Mouse (Mus musculus) forebrain, embryonic 16.5 days (tissue): ENCODE measurements around the gene Sult1a1. TPM values are rescaled to one million over a fixed set of nuclear protein-coding genes. Genes with fewer than 3 reads are reported as not detected.

ENCODE experiments used
- ATAC-seq: fragments of 200-750 bp; cut with Nextera tagmentation; 2 replicates; pipeline ENCODE4 v1.8.0; 2017; ENCODE audit warnings: mild to moderate bottlenecking, moderate library complexity
- H3K27ac ChIP-seq: fragments of 300-500 bp; sonication (generic); 2 replicates; pipeline ENCODE4 v1.5.1; 2014; ENCODE audit warnings: low read length, control low read depth
- H3K27me3 ChIP-seq: fragments of 300-500 bp; sonication (generic); replicated peaks from 2 replicates; pipeline ENCODE4 v1.6.1; 2014; ENCODE audit warnings: low read length; ENCODE audit not compliant: control insufficient read depth, insufficient read depth
- H3K36me3 ChIP-seq: fragments of 300-500 bp; sonication (generic); 2 replicates; pipeline ENCODE4 v1.6.1; 2014; ENCODE audit not compliant: control insufficient read depth, insufficient read depth
- H3K4me1 ChIP-seq: fragments of 300-500 bp; sonication (generic); replicated peaks from 2 replicates; pipeline ENCODE4 v1.6.1; 2014; ENCODE audit warnings: low read length; ENCODE audit not compliant: control insufficient read depth, insufficient read depth
- H3K4me2 ChIP-seq: fragments of 300-500 bp; sonication (generic); 2 replicates; pipeline ENCODE4 v1.6.1; 2014; ENCODE audit warnings: mild to moderate bottlenecking, low read length, control low read depth
- H3K4me3 ChIP-seq: fragments of 300-500 bp; sonication (generic); replicated peaks from 2 replicates; pipeline ENCODE4 v1.5.1; 2014; ENCODE audit warnings: mild to moderate bottlenecking, low read length, control low read depth
- H3K9ac ChIP-seq: fragments of 300-500 bp; sonication (generic); replicated peaks from 2 replicates; pipeline ENCODE4 v1.6.1; 2014; ENCODE audit warnings: low read depth, low read length, control low read depth
- H3K9me3 ChIP-seq: fragments of 300-500 bp; sonication (generic); 2 replicates; pipeline ENCODE4 v1.6.1; 2016; ENCODE audit warnings: low read length; ENCODE audit not compliant: control insufficient read depth
- WGBS: fragments of 180-500 bp; shearing (Covaris S2); extraction: QIAGEN DNeasy Blood & Tissue Kit; methylation state at CpG from one replicate; pipeline ENCODE4 v1.1.7; 2014; 5-methylcytosine and 5-hydroxymethylcytosine counted together
- polyA plus RNA-seq: library from polyadenylated mRNA; unstranded; fragments of >200 nt; fragmentation: Nextera tagmentation; extraction: Ambion mirVana; gene quantifications from 2 replicates; pipeline ENCODE4 v1.2.1, GENCODE M21; 2015

Gene Sult1a1
- polyA plus RNA-seq, 1 experiment from 2014 or later: 4.3 TPM

DNA sequence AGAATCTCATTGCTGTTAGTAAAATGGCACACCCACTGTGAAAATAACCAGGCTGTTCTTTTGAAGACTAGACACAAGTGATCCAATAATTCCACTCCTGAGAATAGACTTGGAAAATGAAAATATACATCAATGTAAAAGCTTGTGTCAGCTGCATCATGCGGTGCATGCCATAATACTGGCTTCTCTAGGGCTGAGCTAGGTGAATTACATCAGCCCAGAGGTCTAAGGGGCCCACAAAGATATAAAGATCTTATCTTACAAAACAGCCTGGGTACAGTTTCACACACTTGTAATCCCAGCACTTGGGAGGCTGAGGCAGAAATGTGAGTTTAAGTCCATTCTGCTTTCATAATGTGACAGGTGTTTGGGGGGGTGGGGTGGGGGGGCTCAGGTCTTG, 18.7 kb downstream of the Sult1a1 start:
- ATAC-seq: no peak
- no peaks in the 10 kb centered on the region for H3K9me3 ChIP-seq
- no peak overlapping the region for H3K9ac ChIP-seq
- no peaks in the 10 kb centered on the region for H3K4me1 ChIP-seq
- 96% methylated on average over 1 of the region's 1 CpGs for WGBS
- no peak overlapping the region for H3K4me3 ChIP-seq
- no peaks in the 10 kb centered on the region for H3K27me3 ChIP-seq
- no peaks in the 10 kb centered on the region for H3K36me3 ChIP-seq
- H3K4me2 ChIP-seq: no peak overlapping the region
- no peak overlapping the region for H3K27ac ChIP-seq

GRCm38 (mm10) chr7:126655695-126656094, 20.5 kb downstream of the Sult1a1 start:
- Histone ChIP-seq H3K9me3 (no peaks in the 10 kb centered on the region), H3K4me3 (no peak overlapping the region), H3K9ac (no peak overlapping the region), H3K27ac (no peak overlapping the region), H3K4me2 (no peak overlapping the region), H3K27me3 (no peaks in the 10 kb centered on the region), H3K4me1 (no peaks in the 10 kb centered on the region), H3K36me3 (no peaks in the 10 kb centered on the region)
- ATAC-seq: no peak
- WGBS: 94% methylated on average over 3 of the region's 3 CpGs

- Histone ChIP-seq H3K9me3 (no peaks in the 10 kb centered on the region), H3K4me3 (no peak overlapping the region), H3K4me2 (no peak overlapping the region), H3K27ac (no peak overlapping the region), H3K4me1 (peaks cover 8% of the 10 kb centered on the region), H3K36me3 (no peaks in the 10 kb centered on the region), H3K27me3 (no peaks in the 10 kb centered on the region), H3K9ac (no peak overlapping the region)
- whole genome bisulfite sequencing: 94% methylated on average over 2 of the region's 2 CpGs
- no peak for ATAC-seq
Measured at GRCm38 (mm10) chr7:126653991-126654390, 22.2 kb downstream of the Sult1a1 start.

- no peaks in the 10 kb centered on the region for H3K9me3 ChIP-seq
- H3K9ac ChIP-seq: no peak overlapping the region
- no peak overlapping the region for H3K4me3 ChIP-seq
- no peak overlapping the region for H3K4me2 ChIP-seq
- no peaks in the 10 kb centered on the region for H3K27me3 ChIP-seq
- ATAC-seq: no peak
- peaks cover 13% of the 10 kb centered on the region for H3K4me1 ChIP-seq
- no peak overlapping the region for H3K27ac ChIP-seq
- WGBS: 91% methylated on average over 2 of the region's 2 CpGs
- H3K36me3 ChIP-seq: no peaks in the 10 kb centered on the region
Measured at GRCm38 (mm10) chr7:126650852-126651251, 25.4 kb downstream of the Sult1a1 start.

DNA sequence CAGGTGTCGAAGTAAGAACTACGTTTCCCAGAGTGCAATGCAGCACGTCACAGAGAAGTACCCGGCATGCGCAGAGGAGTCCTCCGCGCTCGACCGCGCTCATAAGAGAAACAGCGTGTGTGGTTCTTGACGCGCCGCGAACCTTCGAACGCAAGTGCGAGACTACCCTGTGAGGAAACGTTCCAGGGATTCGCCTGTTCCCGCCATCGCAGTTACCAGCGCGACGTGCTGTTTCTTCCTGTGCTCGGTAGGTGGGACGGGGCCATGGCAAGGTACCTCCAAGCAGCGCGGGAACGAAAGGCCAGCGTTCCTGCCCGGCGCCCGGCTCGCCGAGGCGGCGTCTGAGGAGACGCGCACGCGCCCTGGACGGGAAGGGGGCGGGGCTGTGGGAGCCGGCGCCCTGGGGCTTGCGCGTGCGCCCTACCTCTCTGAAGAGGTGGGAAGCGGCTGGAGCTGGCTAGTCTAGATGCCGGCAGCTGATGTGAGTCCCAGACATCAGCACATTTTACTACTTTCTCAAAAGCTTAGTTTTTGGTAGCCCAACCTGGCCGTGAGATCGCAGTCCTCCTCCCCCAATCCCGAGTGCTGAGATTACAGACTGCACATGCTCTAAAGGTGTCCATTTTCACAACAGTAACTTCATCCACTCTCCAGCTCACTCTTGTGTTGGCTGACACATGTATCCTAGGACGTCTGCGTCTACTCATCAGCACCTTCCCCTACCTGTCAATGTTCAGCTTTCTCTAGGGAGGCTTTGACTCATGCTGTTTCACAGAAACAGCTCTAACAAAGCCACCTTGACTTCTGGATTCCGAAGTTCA, 26.8 kb downstream of the Sult1a1 start, which contains the start of gene Sgf29:
Gene Sgf29 (plus strand): TSS at position 79 of the 821 bp plus-strand sequence.
- Histone ChIP-seq H3K9me3 (no peaks in the 10 kb centered on the region), H3K27ac (peak within 1 kb of the TSS; percentile 93), H3K4me3 (peak within 1 kb of the TSS; percentile 55), H3K4me2 (peak within 1 kb of the TSS; percentile 70), H3K9ac (peak within 1 kb of the TSS; percentile 63), H3K36me3 (no peaks in the 10 kb centered on the region), H3K4me1 (peaks cover 13% of the 10 kb centered on the region), H3K27me3 (no peaks in the 10 kb centered on the region)
- 1% methylated on average over 57 of the region's 57 CpGs for whole genome bisulfite sequencing
- peak; percentile 99 for ATAC-seq

DNA sequence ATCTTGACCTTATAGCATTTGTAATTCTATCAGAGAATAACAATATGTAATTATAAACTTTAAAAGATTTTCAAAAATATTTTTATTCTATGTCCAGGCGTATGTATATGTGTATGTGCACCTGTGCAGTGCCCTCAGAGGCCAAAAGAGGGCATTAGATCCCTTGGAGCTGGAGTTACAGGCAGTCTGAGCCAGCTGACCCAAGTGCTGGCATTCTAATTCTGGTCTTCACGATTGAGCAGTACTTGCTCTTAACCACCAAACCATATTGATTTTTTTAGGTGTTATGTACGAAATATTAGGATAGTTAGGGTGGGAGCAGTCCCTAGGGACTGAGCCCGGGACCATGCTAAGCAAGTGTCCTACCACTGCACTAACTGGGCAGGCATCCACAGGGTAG, 27.7 kb downstream of the Sult1a1 start:
- Histone ChIP-seq H3K9me3 (no peaks in the 10 kb centered on the region), H3K4me1 (peaks cover 13% of the 10 kb centered on the region), H3K9ac (no peak overlapping the region), H3K4me2 (peak overlapping the region; percentile 70), H3K4me3 (peak overlapping the region; percentile 55), H3K36me3 (no peaks in the 10 kb centered on the region), H3K27ac (peak overlapping the region; percentile 93; the same call in 1 of the 2 replicates), H3K27me3 (no peaks in the 10 kb centered on the region)
- 77% methylated on average over 4 of the region's 4 CpGs for WGBS
- no peak for ATAC-seq

DNA sequence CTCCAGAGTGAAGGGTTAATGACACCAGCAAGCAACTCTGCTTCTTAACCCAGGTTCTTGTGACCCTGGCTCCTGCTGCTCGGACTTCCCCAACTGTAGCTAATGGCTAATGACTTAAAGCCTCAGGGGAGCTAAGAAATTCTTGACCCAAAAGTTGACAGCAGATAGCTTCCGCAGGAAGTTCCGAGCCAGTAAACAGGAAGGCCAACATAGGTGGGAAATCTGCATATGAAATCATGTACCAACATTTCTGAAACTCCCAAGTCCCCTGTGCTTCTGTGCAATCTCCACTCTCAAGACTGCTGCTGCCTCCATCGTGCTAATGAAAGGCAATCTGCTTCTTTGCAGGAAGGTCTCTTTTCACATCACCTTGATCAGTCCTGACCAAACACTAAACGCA, 30.5 kb downstream of the Sult1a1 start:
- H3K4me1 ChIP-seq: peaks cover 13% of the 10 kb centered on the region
- no peak overlapping the region for H3K4me2 ChIP-seq
- H3K27ac ChIP-seq: no peak overlapping the region
- 74% methylated on average over 5 of the region's 5 CpGs for WGBS
- no peaks in the 10 kb centered on the region for H3K9me3 ChIP-seq
- H3K9ac ChIP-seq: no peak overlapping the region
- H3K27me3 ChIP-seq: no peaks in the 10 kb centered on the region
- no peak overlapping the region for H3K4me3 ChIP-seq
- no peak for ATAC-seq
- H3K36me3 ChIP-seq: no peaks in the 10 kb centered on the region

DNA sequence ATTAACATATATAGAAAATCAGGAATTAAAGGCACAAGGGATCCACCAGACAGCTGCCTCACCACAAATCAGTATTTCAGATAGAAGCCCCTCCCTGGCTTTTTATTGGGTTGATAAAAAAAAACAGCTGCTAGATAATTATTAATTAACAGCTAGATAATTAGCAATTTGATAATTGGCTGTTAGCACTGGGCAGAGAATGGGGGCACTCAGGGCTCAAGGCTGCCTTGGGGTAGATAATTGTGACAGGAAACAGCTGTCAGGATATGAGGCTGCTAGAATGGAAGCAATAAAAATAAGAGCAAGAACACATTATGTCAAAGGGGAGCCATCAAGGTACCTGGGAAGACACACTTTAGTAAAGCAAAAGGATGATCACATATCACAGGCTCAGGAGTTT, 31.3 kb downstream of the Sult1a1 start:
- Histone ChIP-seq H3K27me3 (no peaks in the 10 kb centered on the region), H3K9me3 (no peaks in the 10 kb centered on the region), H3K9ac (no peak overlapping the region), H3K27ac (no peak overlapping the region), H3K36me3 (no peaks in the 10 kb centered on the region), H3K4me1 (peaks cover 8% of the 10 kb centered on the region), H3K4me2 (no peak overlapping the region), H3K4me3 (no peak overlapping the region)
- no peak for ATAC-seq

- Histone ChIP-seq H3K27ac (no peak overlapping the region), H3K27me3 (no peaks in the 10 kb centered on the region), H3K9me3 (no peaks in the 10 kb centered on the region), H3K36me3 (no peaks in the 10 kb centered on the region), H3K4me2 (no peak overlapping the region), H3K4me3 (no peak overlapping the region), H3K9ac (no peak overlapping the region), H3K4me1 (peaks cover 6% of the 10 kb centered on the region)
- ATAC-seq: no peak
- WGBS: 89% methylated on average over 3 of the region's 3 CpGs
Measured at GRCm38 (mm10) chr7:126644345-126644744, 31.9 kb downstream of the Sult1a1 start.
